Mouse (Mus musculus): ENCODE measurements around the gene Saxo1.

The Saxo1 gene

GRCm38 (mm10) chr4:86422586-86422985 is 135.5 kb downstream of the Saxo1 start:
- DNase-seq (ENCODE audit: low spot score in 2 of 2): no peak

- DNase-seq (ENCODE audit: low spot score in 2 of 2): no peak
Observed at GRCm38 (mm10) chr4:86416401-86417025, 141.6 kb downstream of the Saxo1 start.

GRCm38 (mm10) chr4:86413388-86413787 is 144.7 kb downstream of the Saxo1 start:
- DNase-seq (ENCODE audit: low spot score in 2 of 2): no peak

- no peak for DNase-seq (ENCODE audit: low spot score in 2 of 2)
Observed at GRCm38 (mm10) chr4:86410946-86411345, 147.2 kb downstream of the Saxo1 start.

GRCm38 (mm10) chr4:86408421-86408820 is 149.7 kb downstream of the Saxo1 start:
- DNase-seq (ENCODE audit: low spot score in 2 of 2): no peak

GRCm38 (mm10) chr4:86407200-86407527 is 151.0 kb downstream of the Saxo1 start:
- no peak for DNase-seq (ENCODE audit: low spot score in 2 of 2)

GRCm38 (mm10) chr4:86406501-86407199 is 151.5 kb downstream of the Saxo1 start:
- no peak for DNase-seq (ENCODE audit: low spot score in 2 of 2)

- DNase-seq (ENCODE audit: low spot score in 2 of 2): no peak
Observed at GRCm38 (mm10) chr4:86401116-86401515, 157.0 kb downstream of the Saxo1 start.

GRCm38 (mm10) chr4:86397470-86397869 is 160.7 kb downstream of the Saxo1 start:
- DNase-seq (ENCODE audit: low spot score in 2 of 2): no peak

- DNase-seq (ENCODE audit: low spot score in 2 of 2): no peak
Observed at GRCm38 (mm10) chr4:86396672-86397288, 161.3 kb downstream of the Saxo1 start.

GRCm38 (mm10) chr4:86395636-86396035 is 162.5 kb downstream of the Saxo1 start:
- no peak for DNase-seq (ENCODE audit: low spot score in 2 of 2)
